Mouse (Mus musculus): Measurements from ENCODE around the gene Ikzf5. TPM values are rescaled to one million over a fixed set of nuclear protein-coding genes. Genes with fewer than 3 reads are reported as not detected.
"Not testable (repeated sequence)": the region's sequence is repeated elsewhere in the genome, so short reads cannot be mapped to it uniquely, and the experiment has no call there.

Gene Ikzf5
- polyA plus RNA-seq, 1 experiment from 2014 or later, result 14.3 TPM

DNA sequence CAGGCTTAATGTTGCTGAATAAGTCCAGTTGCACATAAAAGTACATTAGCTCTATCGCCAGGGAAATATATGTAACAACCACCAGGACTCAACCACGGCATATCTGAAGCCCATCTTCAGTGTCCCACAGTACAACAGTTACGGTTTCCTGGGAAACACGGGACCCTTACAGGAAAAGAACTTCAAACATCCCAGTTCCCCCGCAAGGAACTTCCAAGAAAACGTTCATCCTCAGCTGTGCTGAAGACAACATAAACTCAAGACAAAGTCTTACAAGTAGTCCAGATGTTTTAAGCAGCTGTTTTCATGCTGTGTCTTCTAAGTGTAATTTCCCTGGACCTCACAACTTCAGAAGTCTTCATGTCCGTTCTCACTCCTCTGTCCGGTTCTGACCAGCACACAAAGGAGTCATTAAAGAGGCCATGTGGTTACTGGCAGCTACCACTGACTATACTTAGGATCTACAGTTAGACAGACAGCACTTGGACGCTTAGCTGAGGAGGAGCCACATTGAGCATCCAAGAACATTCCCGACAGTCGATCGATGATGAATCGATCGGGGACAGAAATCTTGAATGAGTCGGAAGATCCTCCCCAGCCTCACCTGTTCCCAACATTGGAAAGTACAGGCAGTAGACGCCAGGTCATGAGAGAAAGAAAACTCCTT lies 867 bp downstream of the Ikzf5 start:
- Histone ChIP-seq H3K9me3 (no peaks in the 10 kb centered on the region), H3K27ac (no peak overlapping the region), H3K4me1 (peaks cover 26% of the 10 kb centered on the region), H3K27me3 (no peaks in the 10 kb centered on the region), H3K9ac (peak overlapping the region; percentile 95), H3K4me2 (peak overlapping the region; percentile 86), H3K4me3 (peak overlapping the region; percentile 98), H3K36me3 (no peaks in the 10 kb centered on the region)
- 6% methylated on average over 16 of the region's 16 CpGs for WGBS
- no peak for ATAC-seq (ENCODE audit: insufficient number of reproducible peaks, insufficient read depth, low FRiP score, low TSS enrichment, low read depth)

DNA sequence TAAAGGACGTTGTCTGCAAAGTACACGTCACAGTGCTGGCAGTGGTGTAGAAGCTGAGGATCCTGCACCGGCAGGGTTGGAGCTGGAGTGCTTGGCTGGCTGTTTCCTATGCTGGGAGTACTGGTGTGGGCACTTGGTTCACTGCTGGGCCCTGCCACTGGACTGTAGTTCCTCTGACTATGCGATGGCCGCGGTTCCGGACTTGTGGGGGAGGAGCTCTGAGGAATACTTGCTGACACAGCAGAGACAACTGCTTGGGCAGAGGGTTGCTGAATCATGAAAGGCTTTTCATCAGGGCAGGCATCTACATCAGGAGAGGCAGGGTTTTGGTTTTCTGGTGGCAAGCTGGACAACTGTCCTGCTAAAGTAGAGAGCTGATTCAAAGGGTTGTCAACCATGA lies 18.6 kb downstream of the Ikzf5 start:
- H3K4me2 ChIP-seq; ATAC-seq (ENCODE audit: insufficient number of reproducible peaks, insufficient read depth, low FRiP score, low TSS enrichment, low read depth); H3K9me3 ChIP-seq; H3K4me3 ChIP-seq; H3K9ac ChIP-seq; H3K27me3 ChIP-seq; H3K4me1 ChIP-seq; H3K27ac ChIP-seq: not testable (repeated sequence)
- peaks cover 33% of the 10 kb centered on the region for H3K36me3 ChIP-seq
- WGBS, result 91% methylated on average over 7 of the region's 7 CpGs

DNA sequence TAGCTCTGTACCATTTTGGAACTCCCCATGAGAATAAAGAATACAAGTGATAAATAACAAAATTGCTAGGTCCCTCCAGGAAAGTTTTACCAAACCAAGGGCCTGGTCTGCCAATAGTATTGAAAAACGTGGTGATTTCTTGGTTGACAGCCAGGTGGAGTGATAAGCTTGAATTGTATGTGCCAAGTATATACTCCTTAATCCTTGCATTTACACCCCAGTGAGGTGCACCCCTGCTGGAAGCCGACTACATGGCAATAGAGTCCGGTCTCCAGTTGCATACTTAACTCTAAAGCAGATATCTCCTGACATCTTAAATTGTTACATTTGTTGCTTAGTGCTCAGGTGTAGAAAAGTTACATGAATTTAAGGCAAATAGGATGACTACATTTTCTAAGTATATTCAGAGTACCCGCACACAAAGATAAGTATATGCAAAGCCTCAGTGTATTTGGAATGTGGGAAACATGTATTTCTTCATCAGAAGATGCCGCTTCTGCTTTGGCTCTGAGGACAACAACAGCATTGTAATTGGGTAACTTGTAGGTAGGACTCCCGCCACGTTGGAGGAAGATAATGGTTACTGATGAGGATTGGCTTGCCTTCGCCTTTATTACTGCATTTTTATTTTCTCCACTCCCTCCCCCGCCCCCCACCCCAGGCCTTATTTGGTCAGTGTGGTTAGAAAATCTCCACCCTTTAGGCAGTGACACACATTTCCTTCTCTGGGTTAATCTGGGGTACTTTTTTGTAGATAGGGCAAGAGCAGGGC lies 38.3 kb downstream of the Ikzf5 start:
- Histone ChIP-seq H3K4me1 (peaks cover 13% of the 10 kb centered on the region; the same call in 1 of the 2 replicates), H3K36me3 (0 out of 2 replicates have a peak, but pooled peaks cover 8% of the 10 kb centered on the region), H3K4me3 (peak overlapping the region; percentile 83), H3K9me3 (no peaks in the 10 kb centered on the region), H3K4me2 (peak overlapping the region; percentile 67), H3K9ac (peak overlapping the region; percentile 93), H3K27ac (0 out of 2 replicates have a peak overlapping the region, but pooled peaks have one; percentile 95), H3K27me3 (no peaks in the 10 kb centered on the region)
- WGBS, result 70% methylated on average over 9 of the region's 9 CpGs
- ATAC-seq (ENCODE audit: insufficient number of reproducible peaks, insufficient read depth, low FRiP score, low TSS enrichment, low read depth), result no peak

DNA sequence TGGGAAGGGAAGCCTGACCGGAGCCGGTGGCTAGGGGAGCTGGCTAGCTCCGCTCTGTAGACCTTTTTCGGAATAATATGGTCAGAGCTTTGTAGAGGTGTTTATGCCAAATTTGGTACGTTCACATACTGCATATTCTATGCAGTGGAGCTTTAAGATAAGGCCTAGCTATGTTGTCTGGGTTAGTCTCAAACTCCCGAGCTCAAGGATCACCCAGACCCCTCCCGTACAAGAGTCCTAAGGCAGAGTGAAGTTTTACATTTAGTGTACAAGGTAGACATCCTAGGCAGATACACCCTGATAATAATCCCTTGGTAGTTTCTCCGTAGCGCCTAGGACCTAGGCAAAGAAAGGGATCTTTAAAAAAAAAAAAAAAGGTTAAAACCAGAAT lies 38.9 kb downstream of the Ikzf5 start:
- peak overlapping the region; percentile 83 for H3K4me3 ChIP-seq
- peak overlapping the region; percentile 95 for H3K27ac ChIP-seq
- H3K4me2 ChIP-seq, result peak overlapping the region; percentile 67
- no peaks in the 10 kb centered on the region for H3K9me3 ChIP-seq
- peaks cover 13% of the 10 kb centered on the region; the same call in 1 of the 2 replicates for H3K4me1 ChIP-seq
- 0 out of 2 replicates have a peak, but pooled peaks cover 8% of the 10 kb centered on the region for H3K36me3 ChIP-seq
- WGBS, result 8% methylated on average over 9 of the region's 9 CpGs
- no peak for ATAC-seq (ENCODE audit: insufficient number of reproducible peaks, insufficient read depth, low FRiP score, low TSS enrichment, low read depth)
- no peaks in the 10 kb centered on the region for H3K27me3 ChIP-seq
- H3K9ac ChIP-seq, result peak overlapping the region; percentile 93

DNA sequence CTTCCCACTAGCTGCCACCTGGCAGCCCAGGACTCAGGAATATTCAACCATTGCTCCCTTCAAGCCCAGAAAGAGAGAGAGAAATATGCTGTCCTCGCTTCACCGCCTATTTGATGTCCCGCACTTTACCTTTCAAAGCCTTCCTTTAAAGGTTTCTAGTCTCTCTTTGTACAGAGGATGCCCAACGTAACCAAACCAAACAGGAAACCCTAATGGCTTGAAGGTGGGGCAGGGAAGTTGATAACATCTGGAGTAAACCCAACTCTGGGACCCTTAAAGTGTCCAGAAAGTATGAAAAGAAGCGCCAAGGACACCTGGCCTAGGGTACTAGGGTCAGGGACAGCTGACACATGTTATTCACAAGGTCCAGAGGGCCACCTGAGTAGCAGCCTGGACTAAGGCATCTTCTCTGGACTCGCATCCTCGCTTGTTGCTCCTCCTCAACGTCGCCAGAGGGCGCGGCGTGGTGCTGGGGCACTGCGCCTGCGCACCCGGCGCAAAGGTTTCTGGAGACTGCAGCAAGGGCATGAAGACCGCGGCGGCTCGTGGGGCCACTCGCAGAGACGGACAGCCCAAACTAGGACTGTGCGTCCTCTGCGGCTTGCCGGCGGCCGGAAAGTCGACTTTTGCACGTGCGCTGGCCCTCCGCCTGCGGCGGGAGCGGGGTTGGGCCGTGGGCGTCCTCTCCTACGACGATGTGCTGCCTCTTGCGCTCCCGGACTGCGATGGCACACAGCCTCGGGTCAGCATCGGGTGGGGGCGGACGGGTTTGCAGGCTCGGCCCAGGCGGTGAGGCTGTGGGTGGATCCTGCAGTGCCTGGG lies 39.5 kb downstream of the Ikzf5 start, which contains the start of gene Pstk:
Gene Pstk (plus strand): TSS at position 494 of the 822 bp plus-strand sequence.
- Histone ChIP-seq H3K4me2 (peak within 1 kb of the TSS; percentile 67), H3K36me3 (0 out of 2 replicates have a peak, but pooled peaks cover 8% of the 10 kb centered on the region), H3K4me3 (peak within 1 kb of the TSS; percentile 83), H3K4me1 (peaks cover 13% of the 10 kb centered on the region; the same call in 1 of the 2 replicates), H3K9ac (peak within 1 kb of the TSS; percentile 93), H3K27ac (peak within 1 kb of the TSS; percentile 95), H3K9me3 (no peaks in the 10 kb centered on the region), H3K27me3 (no peaks in the 10 kb centered on the region)
- WGBS, result 4% methylated on average over 47 of the region's 47 CpGs
- peak; percentile 89 for ATAC-seq (ENCODE audit: insufficient number of reproducible peaks, insufficient read depth, low FRiP score, low TSS enrichment, low read depth)

DNA sequence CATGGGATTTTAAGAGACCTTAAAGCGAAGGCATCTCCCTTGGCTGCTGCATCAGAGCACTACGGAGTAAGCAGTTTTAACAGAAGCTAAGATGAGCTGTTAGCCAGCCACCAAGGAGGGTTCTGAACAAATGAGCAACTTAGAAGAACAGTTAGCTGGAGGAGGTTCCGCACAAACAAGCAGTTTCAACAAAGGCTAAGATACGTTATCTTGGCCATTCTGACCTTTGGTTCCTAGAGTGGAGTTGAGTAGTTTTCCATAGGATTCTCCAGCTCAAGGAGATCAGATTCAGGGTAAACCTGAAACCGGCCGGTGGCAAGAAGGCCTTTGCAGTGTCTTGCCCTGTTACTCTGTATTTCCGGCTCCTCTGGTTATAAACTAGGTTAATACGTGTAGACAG lies 46.2 kb downstream of the Ikzf5 start:
- no peak overlapping the region for H3K4me3 ChIP-seq
- no peak for ATAC-seq (ENCODE audit: insufficient number of reproducible peaks, insufficient read depth, low FRiP score, low TSS enrichment, low read depth)
- no peak overlapping the region for H3K27ac ChIP-seq
- no peak overlapping the region for H3K9ac ChIP-seq
- no peaks in the 10 kb centered on the region for H3K9me3 ChIP-seq
- 89% methylated on average over 8 of the region's 8 CpGs for WGBS
- H3K36me3 ChIP-seq, result 0 out of 2 replicates have a peak, but pooled peaks cover 5% of the 10 kb centered on the region
- no peak overlapping the region for H3K4me2 ChIP-seq
- no peaks in the 10 kb centered on the region for H3K27me3 ChIP-seq
- peaks cover 9% of the 10 kb centered on the region for H3K4me1 ChIP-seq

DNA sequence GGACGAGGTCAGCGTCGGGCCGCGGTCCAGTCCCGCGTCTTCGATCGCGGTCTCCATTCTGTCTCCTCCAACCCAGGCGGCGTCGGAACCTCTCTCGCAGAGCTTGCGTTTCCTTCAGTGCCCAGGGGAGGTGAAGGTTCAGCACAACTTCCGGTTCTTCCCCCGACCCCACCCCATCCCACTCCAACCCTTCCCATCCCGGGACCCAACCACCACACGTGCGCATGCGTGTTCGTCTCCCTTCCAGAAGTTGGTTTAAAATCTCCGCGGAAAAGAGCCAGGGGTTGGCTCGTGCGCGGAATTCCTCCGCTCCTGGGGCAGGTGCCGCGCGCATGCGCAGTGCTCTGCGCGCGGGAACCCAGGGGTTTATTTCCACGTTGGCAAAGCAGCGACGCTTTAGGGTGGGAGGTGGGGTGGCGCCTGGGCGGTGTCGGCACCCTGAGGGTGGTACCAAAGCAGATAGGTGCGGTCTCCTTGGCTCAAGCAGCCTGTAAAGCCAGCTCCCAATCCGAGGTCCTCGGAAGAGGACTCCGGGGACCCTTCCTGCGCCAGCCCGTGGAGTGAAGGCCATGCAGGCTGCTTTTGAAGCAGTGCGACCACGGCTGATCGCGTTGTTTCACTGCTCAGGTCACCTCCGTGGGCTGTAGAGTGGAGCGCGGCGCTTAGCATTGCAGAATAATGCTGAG lies 47.6 kb downstream of the Ikzf5 start, which contains the start of gene 2310057M21Rik:
Gene 2310057M21Rik (minus strand): TSS at position 145 of the 686 bp plus-strand sequence.
- H3K4me1 ChIP-seq, result peaks cover 9% of the 10 kb centered on the region
- H3K9me3 ChIP-seq, result no peaks in the 10 kb centered on the region
- peak within 1 kb of the TSS; percentile 95 for H3K27ac ChIP-seq
- H3K4me3 ChIP-seq, result peak within 1 kb of the TSS; percentile 87
- ATAC-seq (ENCODE audit: insufficient number of reproducible peaks, insufficient read depth, low FRiP score, low TSS enrichment, low read depth), result peak; percentile 97
- H3K27me3 ChIP-seq, result no peaks in the 10 kb centered on the region
- H3K4me2 ChIP-seq, result peak within 1 kb of the TSS; percentile 91
- under 1% methylated on average over 55 of the region's 55 CpGs for WGBS
- peak within 1 kb of the TSS; percentile 92 for H3K9ac ChIP-seq
- H3K36me3 ChIP-seq, result peaks cover 18% of the 10 kb centered on the region

DNA sequence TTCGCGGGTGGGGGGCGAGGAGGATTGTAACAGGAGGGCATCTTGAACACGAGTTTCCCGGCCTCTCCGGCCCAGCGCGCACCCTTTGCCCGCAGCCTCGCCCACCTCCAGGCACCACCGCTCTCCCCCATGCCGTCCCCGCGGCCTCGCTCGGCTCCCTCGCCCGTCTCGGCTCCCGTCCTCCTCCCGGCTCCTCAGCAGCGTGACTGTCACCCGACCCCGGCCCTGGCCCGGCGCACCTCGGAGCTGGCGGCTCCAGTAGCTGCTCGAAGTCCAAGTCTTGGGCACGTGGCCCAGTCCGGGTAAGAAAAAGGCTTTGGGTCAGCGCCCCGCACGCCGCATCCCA lies 48.1 kb downstream of the Ikzf5 start:
- H3K9me3 ChIP-seq, result no peaks in the 10 kb centered on the region
- H3K27me3 ChIP-seq, result no peaks in the 10 kb centered on the region
- ATAC-seq (ENCODE audit: insufficient number of reproducible peaks, insufficient read depth, low FRiP score, low TSS enrichment, low read depth), result peak; percentile 77
- H3K9ac ChIP-seq, result peak overlapping the region; percentile 92
- H3K4me2 ChIP-seq, result peak overlapping the region; percentile 91
- peak overlapping the region; percentile 87 for H3K4me3 ChIP-seq
- peak overlapping the region; percentile 91 for H3K27ac ChIP-seq
- peaks cover 9% of the 10 kb centered on the region for H3K4me1 ChIP-seq
- H3K36me3 ChIP-seq, result peaks cover 24% of the 10 kb centered on the region
- under 1% methylated on average over 35 of the region's 35 CpGs for WGBS

DNA sequence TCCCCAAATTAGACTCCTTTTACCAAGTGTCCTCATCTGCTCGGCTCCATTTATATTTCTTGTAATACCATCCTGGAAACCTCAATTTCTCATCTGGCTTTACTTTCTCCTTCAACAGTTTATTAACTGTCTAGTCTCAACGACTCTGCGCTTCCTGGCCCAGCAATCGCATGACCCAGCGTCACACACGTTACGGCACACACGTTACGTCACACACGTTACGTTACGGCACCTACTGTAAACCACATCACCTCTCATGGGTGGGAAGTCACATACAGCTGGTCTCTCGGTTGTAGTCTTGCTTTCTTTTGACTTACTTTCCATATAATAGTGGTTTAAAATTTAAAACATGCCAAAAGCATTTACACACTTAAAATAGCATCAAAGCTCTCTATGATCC lies 54.2 kb downstream of the Ikzf5 start:
- no peak overlapping the region for H3K4me3 ChIP-seq
- no peak for ATAC-seq (ENCODE audit: insufficient number of reproducible peaks, insufficient read depth, low FRiP score, low TSS enrichment, low read depth)

DNA sequence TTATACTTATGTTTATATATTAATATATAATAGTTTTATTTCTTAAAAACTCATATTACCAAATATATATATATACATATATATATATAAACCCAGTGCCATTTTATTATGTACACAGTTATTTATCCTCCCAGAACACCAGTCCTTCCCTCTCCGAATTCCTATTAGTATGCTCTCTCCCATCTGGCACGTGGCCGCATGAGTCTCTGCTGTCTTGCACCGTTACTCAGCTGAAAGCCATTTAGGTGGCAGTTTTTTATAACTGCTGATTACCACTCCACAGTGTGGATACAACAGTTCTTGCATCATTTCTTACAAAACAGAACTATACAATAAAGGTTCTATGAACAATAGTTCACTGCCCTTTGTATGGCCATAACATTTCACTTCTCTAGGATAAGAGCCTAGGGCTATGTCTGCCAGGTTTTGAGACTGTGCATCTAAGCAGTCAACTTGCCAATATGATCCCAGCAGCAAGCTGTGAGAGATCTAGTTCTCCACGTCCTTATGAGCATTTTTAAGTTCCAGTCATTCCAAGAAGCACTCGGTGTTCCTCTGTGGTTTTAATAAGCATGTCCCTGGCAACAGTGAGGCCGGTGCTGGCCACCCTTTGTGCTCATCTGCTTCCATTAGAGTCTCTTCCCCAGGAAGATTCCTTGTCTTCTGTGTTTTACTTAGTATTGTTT lies 64.3 kb downstream of the Ikzf5 start:
- Histone ChIP-seq H3K4me3 (no peak overlapping the region), H3K27me3 (no peaks in the 10 kb centered on the region), H3K27ac (no peak overlapping the region), H3K4me2 (no peak overlapping the region), H3K9ac (no peak overlapping the region), H3K36me3 (peaks cover 78% of the 10 kb centered on the region), H3K9me3 (no peaks in the 10 kb centered on the region), H3K4me1 (no peaks in the 10 kb centered on the region)
- 81% methylated on average over 7 of the region's 7 CpGs for WGBS
- no peak for ATAC-seq (ENCODE audit: insufficient number of reproducible peaks, insufficient read depth, low FRiP score, low TSS enrichment, low read depth)

More for the DNA sequence above, 54.2 kb downstream of the Ikzf5 start:
- Histone ChIP-seq H3K27ac (no peak overlapping the region), H3K4me2 (no peak overlapping the region), H3K27me3 (no peaks in the 10 kb centered on the region), H3K4me1 (peaks cover 3% of the 10 kb centered on the region), H3K9ac (no peak overlapping the region), H3K36me3 (peaks cover 69% of the 10 kb centered on the region), H3K9me3 (no peaks in the 10 kb centered on the region)
- WGBS, result 93% methylated on average over 13 of the region's 13 CpGs

Measured in embryonic facial prominence, embryonic 13.5 days (tissue).